Mouse (Mus musculus): Measurements from ENCODE around the gene Hic1.

Hic1 gene

GRCm38 (mm10) chr11:75118141-75118540 lies 51.2 kb downstream of the Hic1 start:
- DNase-seq (ENCODE audit: low spot score) = no peak

- no peak for DNase-seq (ENCODE audit: low spot score)
Measured at GRCm38 (mm10) chr11:75116379-75116778, 52.9 kb downstream of the Hic1 start.
